Mouse (Mus musculus): ENCODE measurements around the gene Gm9922. TPM values are rescaled to one million over a fixed set of nuclear protein-coding genes. Genes with fewer than 3 reads are reported as not detected.

The Gm9922 gene
- polyA plus RNA-seq, 1 experiment from 2014 or later = 10.1 TPM

DNA sequence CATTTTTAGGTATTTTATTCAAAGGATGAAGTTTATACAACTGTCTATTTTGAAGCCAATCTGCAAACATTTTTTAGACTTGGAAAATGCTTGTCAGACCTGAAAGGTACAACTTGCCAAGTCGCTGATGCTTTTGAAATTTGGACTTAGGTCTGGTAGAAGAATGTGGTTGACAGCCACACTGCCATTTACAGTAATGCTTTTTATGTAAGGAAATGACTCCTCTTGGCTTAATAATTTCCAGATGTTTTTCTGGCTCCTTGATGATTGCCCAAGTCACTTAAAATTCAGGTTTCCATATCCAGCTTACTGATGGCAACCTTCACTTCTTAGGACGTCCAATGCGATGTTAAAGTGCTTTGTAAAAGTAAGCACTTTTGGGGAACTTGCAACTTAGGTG is 17.0 kb upstream of the Gm9922 start:
- WGBS = 58% methylated on average over 3 of the region's 3 CpGs
- no peak for TF ChIP-seq CTCF (IDR thresholded peaks at IDR 0.05; ENCODE audit: low read depth)
- no peak overlapping the region for H3K9ac ChIP-seq (ENCODE audit: low read depth, low read length)
- no peaks in the 10 kb centered on the region for H3K27me3 ChIP-seq (ENCODE audit: insufficient read depth, low read length)
- ATAC-seq (replicated peaks; ENCODE audit: low FRiP score, low read depth) (no peak), DNase-seq (ENCODE audit: low spot score) (peak; percentile 11)
- H3K27ac ChIP-seq = no peak overlapping the region
- 0 out of 2 replicates have a peak, but pooled peaks cover 7% of the 10 kb centered on the region for H3K4me1 ChIP-seq (replicated peaks; ENCODE audit: insufficient read depth, low read length)
- H3K9me3 ChIP-seq (replicated peaks; ENCODE audit: low read length) = no peaks in the 10 kb centered on the region
- H3K4me2 ChIP-seq (ENCODE audit: low read length) = no peak overlapping the region
- no peaks in the 10 kb centered on the region for H3K36me3 ChIP-seq (ENCODE audit: insufficient read depth, low read length)
- no peak overlapping the region for H3K4me3 ChIP-seq (replicated peaks; ENCODE audit: low read depth, low read length)

DNA sequence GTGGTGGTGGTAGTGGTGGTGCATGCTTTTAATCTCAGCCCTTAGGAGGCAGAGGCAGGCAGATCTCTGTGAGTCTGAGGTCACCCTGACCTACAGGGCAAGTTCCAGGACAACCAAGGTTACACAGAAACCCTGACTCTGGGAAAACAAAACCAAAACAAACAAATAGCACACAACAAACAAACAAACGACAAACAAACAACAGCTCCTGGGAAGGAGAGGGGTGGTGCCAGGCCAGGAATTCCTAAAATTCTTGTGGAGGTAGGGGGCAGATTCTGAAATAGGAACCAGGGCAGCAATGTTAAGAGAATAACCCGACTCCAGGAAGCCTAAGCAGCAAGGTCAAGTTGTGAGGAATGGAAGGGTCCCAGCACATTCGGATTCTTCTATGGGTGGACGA is 7.9 kb upstream of the Gm9922 start:
- ATAC-seq (replicated peaks; ENCODE audit: low FRiP score, low read depth) = no peak
- no peak for TF ChIP-seq CTCF (IDR thresholded peaks at IDR 0.05; ENCODE audit: low read depth)
- no peaks in the 10 kb centered on the region for H3K9me3 ChIP-seq (replicated peaks; ENCODE audit: low read length)
- H3K36me3 ChIP-seq (ENCODE audit: insufficient read depth, low read length) = no peaks in the 10 kb centered on the region
- WGBS = 83% methylated on average over 4 of the region's 4 CpGs
- H3K4me3 ChIP-seq (replicated peaks; ENCODE audit: low read depth, low read length) = no peak overlapping the region
- no peaks in the 10 kb centered on the region for H3K27me3 ChIP-seq (ENCODE audit: insufficient read depth, low read length)
- no peak overlapping the region for H3K27ac ChIP-seq
- DNase-seq (ENCODE audit: low spot score) = no peak
- no peak overlapping the region for H3K4me2 ChIP-seq (ENCODE audit: low read length)
- H3K4me1 ChIP-seq (replicated peaks; ENCODE audit: insufficient read depth, low read length) = no peaks in the 10 kb centered on the region
- no peak overlapping the region for H3K9ac ChIP-seq (ENCODE audit: low read depth, low read length)

DNA sequence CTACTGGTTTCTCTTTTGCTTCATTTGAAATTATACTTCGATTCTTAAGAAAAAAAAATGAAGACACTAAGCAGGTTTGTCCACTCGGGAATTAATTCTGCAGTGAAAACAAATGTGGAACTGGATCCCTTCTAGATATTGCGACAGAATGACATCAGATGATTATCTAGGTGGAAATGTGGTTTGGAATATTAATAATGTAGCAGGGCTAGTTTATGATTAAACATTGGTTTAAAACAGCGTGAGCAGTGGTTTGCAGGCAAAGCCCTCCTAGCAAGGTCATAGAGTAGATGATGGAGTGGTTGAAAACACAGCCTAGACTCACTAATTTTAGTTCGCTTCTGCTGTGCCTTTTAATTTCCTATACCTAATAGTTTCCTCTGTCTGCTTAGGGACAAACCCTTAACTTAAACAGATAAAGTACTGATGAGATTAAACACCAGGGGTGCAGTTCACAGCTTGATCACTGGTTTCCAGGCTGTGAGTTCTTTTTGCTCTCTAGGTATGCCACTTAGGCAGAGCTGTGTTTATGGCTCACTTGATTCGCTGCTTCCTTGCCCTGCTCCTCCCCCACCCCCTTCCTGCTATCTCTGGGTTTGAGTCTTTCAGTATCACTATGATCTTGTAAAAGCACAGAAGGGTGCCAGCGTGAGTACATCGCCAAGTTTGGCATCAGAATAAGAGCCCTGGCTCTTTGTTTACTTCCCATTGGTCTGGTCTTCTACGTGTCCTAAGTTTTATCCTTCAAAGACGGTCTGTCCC is 4.1 kb upstream of the Gm9922 start:
- Histone ChIP-seq H3K27me3 (ENCODE audit: insufficient read depth, low read length) (no peaks in the 10 kb centered on the region), H3K4me3 (replicated peaks; ENCODE audit: low read depth, low read length) (no peak overlapping the region), H3K9me3 (replicated peaks; ENCODE audit: low read length) (no peaks in the 10 kb centered on the region), H3K27ac (peak overlapping the region; percentile 2; the same call in 1 of the 2 replicates), H3K9ac (ENCODE audit: low read depth, low read length) (no peak overlapping the region), H3K4me1 (replicated peaks; ENCODE audit: insufficient read depth, low read length) (0 out of 2 replicates have a peak, but pooled peaks cover 7% of the 10 kb centered on the region), H3K4me2 (ENCODE audit: low read length) (peak overlapping the region; percentile 25; the same call in 1 of the 2 replicates), H3K36me3 (ENCODE audit: insufficient read depth, low read length) (no peaks in the 10 kb centered on the region)
- ATAC-seq (replicated peaks; ENCODE audit: low FRiP score, low read depth) = no peak
- 26% methylated on average over 10 of the region's 10 CpGs for WGBS
- DNase-seq (ENCODE audit: low spot score) = no peak
- TF ChIP-seq CTCF (IDR thresholded peaks at IDR 0.05; ENCODE audit: low read depth) = no peak

DNA sequence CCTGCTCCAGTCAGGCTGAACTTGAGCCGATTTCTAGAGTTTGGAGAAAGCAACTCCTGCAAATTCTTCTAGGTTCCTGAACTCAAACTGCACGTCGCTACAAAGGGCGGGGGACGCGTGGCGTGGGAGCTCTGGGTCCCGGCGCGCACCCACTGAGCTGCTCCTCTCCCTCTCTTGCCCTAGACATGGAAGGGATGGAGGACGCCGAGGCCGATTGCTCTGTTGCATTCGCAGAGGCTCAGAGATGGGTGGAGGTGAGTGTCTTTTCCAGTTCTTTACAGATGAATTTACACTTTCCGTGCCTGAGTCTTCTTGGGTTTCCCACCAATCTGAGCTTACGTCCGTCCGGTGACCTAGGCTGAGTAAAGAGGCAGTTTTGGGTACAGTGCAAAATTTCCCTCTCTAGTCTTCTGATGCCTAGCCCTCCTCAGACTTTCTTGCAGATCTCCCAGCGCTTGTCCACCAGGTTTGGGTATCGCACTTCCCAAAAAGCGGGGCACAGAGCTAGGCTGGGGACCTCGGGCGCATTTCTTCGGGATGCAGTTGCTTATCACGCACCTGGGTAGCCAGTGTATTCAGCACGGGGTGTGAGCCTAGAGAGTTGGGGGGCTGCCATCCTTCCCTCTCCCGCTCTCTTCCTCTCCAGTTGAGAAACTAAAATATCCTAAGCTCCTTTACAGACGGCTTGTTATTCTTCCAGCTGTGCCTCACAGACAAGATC is 518 bp upstream of the Gm9922 start:
- H3K4me1 ChIP-seq (replicated peaks; ENCODE audit: insufficient read depth, low read length) = 0 out of 2 replicates have a peak, but pooled peaks cover 10% of the 10 kb centered on the region
- ATAC-seq (replicated peaks; ENCODE audit: low FRiP score, low read depth) (peak; percentile 44), DNase-seq (ENCODE audit: low spot score) (no peak)
- no peaks in the 10 kb centered on the region for H3K9me3 ChIP-seq (replicated peaks; ENCODE audit: low read length)
- no peak for TF ChIP-seq CTCF (IDR thresholded peaks at IDR 0.05; ENCODE audit: low read depth)
- peak overlapping the region; percentile 65 for H3K9ac ChIP-seq (ENCODE audit: low read depth, low read length)
- peak overlapping the region; percentile 96 for H3K4me2 ChIP-seq (ENCODE audit: low read length)
- H3K27me3 ChIP-seq (ENCODE audit: insufficient read depth, low read length) = no peaks in the 10 kb centered on the region
- H3K27ac ChIP-seq = peak overlapping the region; percentile 82; the same call in 1 of the 2 replicates
- peak overlapping the region; percentile 70 for H3K4me3 ChIP-seq (replicated peaks; ENCODE audit: low read depth, low read length)
- no peaks in the 10 kb centered on the region for H3K36me3 ChIP-seq (ENCODE audit: insufficient read depth, low read length)
- WGBS = 2% methylated on average over 28 of the region's 28 CpGs

DNA sequence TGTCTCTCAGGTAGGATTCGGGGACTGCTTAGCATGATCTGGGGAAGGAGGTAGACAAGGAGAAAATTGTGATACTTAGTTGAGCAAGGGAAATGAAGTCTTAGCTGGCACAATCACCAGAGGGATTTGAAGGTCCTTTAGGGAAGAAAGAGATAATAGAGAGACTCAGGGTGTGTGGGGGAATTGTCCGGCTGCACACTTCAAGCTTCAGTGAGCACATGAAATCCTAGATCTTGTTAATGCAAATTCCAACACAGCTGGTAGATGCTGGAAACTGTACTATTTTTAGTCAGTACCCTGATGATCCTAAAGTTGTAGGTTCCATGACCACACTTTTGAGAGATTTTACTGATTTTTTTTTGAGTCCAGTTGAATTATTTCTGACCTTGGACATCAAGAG is 15.2 kb downstream of the Gm9922 start:
- no peak for TF ChIP-seq CTCF (IDR thresholded peaks at IDR 0.05; ENCODE audit: low read depth)
- WGBS = 60% methylated on average over 2 of the region's 2 CpGs
- ATAC-seq (replicated peaks; ENCODE audit: low FRiP score, low read depth) = no peak

DNA sequence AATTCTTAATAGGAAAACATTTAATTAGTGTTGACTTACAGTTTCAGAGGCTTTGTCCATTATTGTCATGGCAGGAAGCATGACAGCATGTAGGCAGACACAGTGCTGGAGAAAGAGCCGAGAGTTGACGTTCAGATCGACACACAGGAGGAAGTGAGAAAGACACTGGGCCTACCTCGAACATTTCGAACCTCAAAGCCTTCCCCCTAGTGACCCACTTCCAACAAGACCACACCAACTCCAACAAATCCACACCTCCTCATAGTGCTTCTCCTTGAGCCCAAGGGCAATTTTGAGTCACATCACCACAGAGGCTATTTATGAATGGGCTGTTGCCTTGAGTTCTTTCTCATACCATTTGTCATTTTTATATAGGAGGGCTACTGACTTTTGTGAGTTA is 22.5 kb downstream of the Gm9922 start:
- Histone ChIP-seq H3K9me3 (replicated peaks; ENCODE audit: low read length) (no peaks in the 10 kb centered on the region), H3K4me3 (replicated peaks; ENCODE audit: low read depth, low read length) (no peak overlapping the region), H3K4me1 (replicated peaks; ENCODE audit: insufficient read depth, low read length) (no peaks in the 10 kb centered on the region), H3K27ac (no peak overlapping the region), H3K27me3 (ENCODE audit: insufficient read depth, low read length) (no peaks in the 10 kb centered on the region), H3K36me3 (ENCODE audit: insufficient read depth, low read length) (no peaks in the 10 kb centered on the region), H3K9ac (ENCODE audit: low read depth, low read length) (no peak overlapping the region), H3K4me2 (ENCODE audit: low read length) (no peak overlapping the region)
- 85% methylated on average over 5 of the region's 5 CpGs for WGBS
- DNase-seq (ENCODE audit: low spot score) (no peak), ATAC-seq (replicated peaks; ENCODE audit: low FRiP score, low read depth) (no peak)
- no peak for TF ChIP-seq CTCF (IDR thresholded peaks at IDR 0.05; ENCODE audit: low read depth)

More for the DNA sequence above, 15.2 kb downstream of the Gm9922 start:
- peak; percentile 47 for DNase-seq (ENCODE audit: low spot score)
- Histone ChIP-seq H3K9ac (ENCODE audit: low read depth, low read length) (no peak overlapping the region), H3K36me3 (ENCODE audit: insufficient read depth, low read length) (no peaks in the 10 kb centered on the region), H3K27me3 (ENCODE audit: insufficient read depth, low read length) (no peaks in the 10 kb centered on the region), H3K9me3 (replicated peaks; ENCODE audit: low read length) (no peaks in the 10 kb centered on the region), H3K4me3 (replicated peaks; ENCODE audit: low read depth, low read length) (no peak overlapping the region), H3K4me2 (ENCODE audit: low read length) (no peak overlapping the region), H3K4me1 (replicated peaks; ENCODE audit: insufficient read depth, low read length) (no peaks in the 10 kb centered on the region), H3K27ac (no peak overlapping the region)

Measured in kidney, postnatal 0 days (tissue).